Mouse (Mus musculus): ENCODE measurements around the gene Aurka.
A peak's percentile ranks its signal among the peaks of the same experiment; 100 is the strongest.

Gene Aurka

GRCm38 (mm10) chr2:172381341-172381740, 11.0 kb upstream of the Aurka start:
- no peak for DNase-seq (ENCODE audit: low read depth, low spot score)

DNA sequence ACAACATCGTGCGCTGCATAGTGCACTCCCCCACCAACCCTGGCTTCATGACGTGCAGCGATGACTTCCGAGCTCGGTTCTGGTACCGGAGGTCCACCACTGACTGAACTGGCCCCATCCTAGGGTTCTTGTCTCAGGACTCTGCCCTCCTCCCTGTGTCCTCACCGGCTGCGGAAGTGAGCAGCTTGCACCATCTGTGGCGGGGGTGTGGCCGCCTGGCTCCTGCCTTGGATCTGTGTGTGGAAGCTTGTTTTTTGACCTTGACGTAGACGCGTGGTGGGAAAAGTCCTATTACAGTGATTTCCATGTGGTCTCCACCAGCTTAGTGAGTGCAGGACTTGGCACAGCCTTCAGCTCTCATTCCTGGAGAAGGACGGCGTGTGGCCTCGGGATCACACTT, 10.2 kb upstream of the Aurka start:
- DNase-seq (ENCODE audit: low read depth, low spot score) = no peak

DNA sequence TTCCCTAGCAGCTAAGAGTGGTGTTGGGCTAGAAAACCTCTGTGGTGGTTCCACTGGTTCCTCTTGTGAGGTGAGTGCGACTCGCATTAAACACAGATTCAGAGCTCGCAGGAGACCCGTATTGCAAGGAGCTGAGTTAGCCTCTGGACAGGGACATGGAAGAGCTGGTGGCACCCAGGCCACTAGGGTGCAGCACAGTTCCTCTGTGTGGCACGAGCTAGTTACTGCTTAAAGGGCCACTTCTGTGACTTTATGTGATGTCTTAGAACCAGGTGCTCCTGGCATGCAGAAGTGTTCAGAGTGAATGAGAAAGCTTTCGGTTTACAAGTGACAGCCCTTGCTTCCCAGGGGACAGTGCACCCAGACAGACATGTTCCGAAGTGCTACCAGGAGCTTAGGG, 8.0 kb upstream of the Aurka start:
- no peak for DNase-seq (ENCODE audit: low read depth, low spot score)

- no peak for DNase-seq (ENCODE audit: low read depth, low spot score)
These were observed 6.7 kb upstream of the Aurka start for GRCm38 (mm10) chr2:172376999-172377515.

DNA sequence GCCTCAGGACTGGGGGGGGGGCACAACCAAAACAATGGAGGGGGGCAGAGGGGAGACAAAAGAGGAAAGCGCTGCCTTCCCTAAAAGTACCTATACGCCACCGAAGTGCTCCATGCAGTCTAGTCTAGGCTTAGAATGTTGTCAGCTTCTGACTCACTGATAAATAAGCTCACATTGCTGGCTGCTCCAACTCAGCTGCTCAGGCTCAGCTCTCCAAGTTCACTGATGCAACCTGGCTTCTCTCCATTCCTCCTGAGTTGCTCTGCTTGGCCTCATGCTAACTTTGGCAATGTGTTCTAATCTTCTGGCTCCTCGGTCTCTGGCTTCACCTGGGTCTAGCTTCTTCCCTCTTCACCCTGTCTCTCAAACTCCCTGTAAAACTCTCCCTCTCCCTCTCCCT, 6.2 kb upstream of the Aurka start:
- DNase-seq (ENCODE audit: low read depth, low spot score) = peak; percentile 69

- no peak for DNase-seq (ENCODE audit: low read depth, low spot score)
These were observed 923 bp upstream of the Aurka start for GRCm38 (mm10) chr2:172371258-172371657.

- DNase-seq (ENCODE audit: low read depth, low spot score) = peak; percentile 66
These were observed 7.2 kb downstream of the Aurka start for GRCm38 (mm10) chr2:172363176-172363575.

DNA sequence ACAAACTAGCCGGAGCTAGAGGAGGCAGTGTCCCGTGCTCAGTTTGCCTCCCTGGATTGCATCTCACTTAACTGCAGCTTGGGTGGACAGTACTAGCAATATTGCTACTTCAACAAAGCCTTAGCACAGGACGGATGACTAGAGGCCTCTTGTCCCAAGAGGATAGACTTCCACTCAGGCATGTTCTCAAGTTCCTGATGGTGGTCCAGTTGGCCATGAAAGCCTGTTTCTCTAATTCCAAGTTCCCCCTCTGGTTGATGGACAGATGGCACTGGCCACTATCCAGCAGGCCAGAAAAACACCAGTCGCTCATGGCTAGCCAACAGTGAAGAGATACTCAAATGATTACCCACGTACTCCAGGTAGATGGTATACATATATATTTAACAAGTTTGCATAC, 14.5 kb downstream of the Aurka start:
- DNase-seq (ENCODE audit: low read depth, low spot score) = no peak

DNA sequence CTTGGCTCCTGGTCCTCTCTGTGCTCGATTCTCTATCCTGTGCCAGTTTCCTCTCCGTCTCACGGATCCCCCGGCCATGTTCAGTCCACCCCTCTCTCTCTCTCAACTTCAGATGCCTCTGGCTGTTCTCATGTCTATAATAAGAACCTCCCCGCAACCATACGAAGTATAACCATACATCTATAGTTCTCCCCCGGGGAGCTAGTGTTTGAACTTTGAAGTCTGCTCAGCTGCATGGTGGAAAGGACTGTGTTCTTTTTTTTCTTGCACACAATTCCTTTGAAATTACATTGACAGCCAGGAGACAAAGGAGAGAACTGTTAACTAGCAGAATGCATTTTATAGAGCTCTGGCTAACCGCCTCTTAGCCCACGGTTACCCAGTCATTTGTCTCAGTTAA, 15.6 kb downstream of the Aurka start:
- no peak for DNase-seq (ENCODE audit: low read depth, low spot score)

- DNase-seq (ENCODE audit: low read depth, low spot score) = no peak
These were observed 17.1 kb downstream of the Aurka start for GRCm38 (mm10) chr2:172353218-172353617.

- no peak for DNase-seq (ENCODE audit: low read depth, low spot score)
These were observed 19.6 kb downstream of the Aurka start for GRCm38 (mm10) chr2:172350773-172351172.

DNA sequence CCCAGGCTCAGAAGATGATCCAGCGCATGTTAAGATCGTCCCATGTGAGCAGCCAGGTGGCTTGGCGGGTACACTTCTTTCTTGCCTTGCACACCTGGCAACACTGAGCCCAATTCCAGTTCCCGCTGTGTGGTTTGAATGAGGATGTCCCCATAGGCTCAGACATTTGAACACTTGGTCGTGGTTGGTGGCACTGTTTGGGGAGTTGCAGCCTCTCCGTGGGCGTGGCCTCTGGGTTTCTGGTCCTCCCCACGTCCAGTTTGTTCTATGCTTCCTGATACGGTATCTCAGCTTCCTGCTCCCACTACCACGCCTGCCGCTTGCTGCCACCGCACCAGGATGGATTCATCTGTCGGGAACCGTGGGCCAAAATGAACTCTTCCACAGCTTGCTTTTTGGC, 20.6 kb downstream of the Aurka start:
- no peak for DNase-seq (ENCODE audit: low read depth, low spot score)

DNA sequence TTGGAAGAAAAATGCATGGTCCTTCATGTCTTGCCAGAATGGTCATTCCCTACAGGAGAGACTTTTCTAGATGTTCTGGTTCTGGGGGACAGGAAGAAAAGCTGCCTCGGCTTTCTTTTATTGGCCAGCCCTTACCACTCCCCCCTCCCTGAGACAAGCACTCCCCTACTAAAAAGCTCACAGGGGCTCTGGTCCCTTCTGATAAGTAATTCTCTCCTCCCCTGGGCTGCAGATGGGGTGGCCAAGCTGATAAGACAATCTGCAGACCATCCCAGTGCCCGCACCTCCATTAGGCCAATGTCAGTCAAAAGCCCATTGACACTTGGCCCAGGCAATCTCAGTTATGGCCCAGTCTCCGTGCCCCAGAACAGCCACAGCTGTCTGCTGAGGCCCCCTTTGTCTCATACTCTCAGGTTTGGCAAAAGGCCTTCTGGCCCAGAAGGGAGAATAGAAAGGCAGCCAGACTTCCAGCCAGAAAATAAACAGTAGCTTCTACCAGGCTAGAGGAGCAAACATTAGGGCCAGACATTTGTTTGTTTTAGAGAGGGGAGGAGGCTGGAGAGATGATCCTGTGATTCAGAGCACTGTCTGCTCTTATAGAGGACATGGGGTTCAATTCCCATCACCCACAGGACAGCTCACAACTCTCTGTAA, 21.9 kb downstream of the Aurka start:
- no peak for DNase-seq (ENCODE audit: low read depth, low spot score)

- no peak for DNase-seq (ENCODE audit: low read depth, low spot score)
These were observed 23.3 kb downstream of the Aurka start for GRCm38 (mm10) chr2:172346933-172347611.

DNA sequence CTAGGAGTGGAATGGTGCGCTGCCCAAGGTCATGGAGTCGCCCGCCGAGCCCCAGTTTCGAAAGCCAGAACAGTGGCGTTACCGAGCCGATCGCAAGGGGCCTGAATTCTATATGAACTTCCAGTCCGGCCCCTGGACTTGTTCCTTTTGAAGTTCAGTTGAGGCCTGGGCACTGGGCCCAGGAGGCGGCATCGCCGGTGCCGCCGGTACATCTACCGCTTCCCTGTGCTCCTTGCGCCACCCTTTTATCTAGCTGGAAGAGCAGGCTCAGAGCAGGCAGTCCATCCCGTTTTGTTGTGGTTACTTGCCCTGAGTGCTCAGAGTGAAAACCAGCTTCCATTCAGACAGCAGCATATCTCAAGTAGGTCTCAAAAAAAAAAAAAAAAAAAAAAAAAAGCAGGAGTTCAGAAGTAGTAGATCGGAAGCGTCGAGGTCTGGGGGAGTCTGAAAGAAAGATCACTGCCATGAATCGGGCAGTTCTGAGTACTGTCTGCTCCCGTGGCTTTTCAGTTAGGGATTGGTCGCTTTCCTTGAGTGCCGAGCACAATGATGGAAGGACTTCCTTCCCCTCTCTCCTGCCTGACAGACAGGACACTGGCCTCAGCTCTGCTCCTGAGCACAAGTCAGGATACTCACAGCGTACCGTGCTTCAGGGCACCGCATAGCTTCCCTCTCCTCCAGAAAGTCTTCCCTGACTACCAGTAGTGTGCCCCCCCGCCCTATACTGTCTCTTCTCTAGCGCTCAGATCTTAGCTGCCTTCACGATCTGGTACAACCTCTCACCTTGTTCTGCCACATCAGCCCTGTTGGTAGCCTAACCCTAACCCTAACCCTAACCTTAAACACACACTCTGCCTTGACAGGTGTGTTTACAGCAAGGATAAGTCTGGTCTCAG, 24.1 kb downstream of the Aurka start:
- DNase-seq (ENCODE audit: low read depth, low spot score) = peak; percentile 36

GRCm38 (mm10) chr2:172345258-172345738, 25.0 kb downstream of the Aurka start, which contains the start of gene Fam210b:
TSS of gene Fam210b (plus strand) at chr2:172345565.
- peak; percentile 97 for DNase-seq (ENCODE audit: low read depth, low spot score)

DNA sequence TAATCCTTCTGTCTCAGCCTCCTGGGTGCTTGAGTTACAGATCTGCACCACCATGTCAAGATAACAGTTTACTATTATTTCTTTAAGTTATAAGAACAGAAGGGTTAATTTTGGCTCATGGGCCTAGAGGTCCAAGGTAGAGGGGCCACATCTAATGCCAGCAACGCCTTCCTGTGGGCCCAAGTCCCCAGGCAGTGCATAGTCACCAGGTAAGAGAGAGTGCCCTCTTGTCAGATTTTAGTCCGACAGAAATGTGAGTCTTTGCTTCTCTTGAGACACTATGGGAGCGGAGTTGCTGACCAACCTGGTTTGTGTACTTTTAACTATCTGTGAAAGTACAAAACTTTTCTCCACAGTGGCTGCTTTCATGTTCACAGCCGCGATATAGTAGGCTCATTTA, 25.7 kb downstream of the Aurka start:
- DNase-seq (ENCODE audit: low read depth, low spot score) = no peak

- no peak for DNase-seq (ENCODE audit: low read depth, low spot score)
These were observed 26.6 kb downstream of the Aurka start for GRCm38 (mm10) chr2:172343751-172344150.

- DNase-seq (ENCODE audit: low read depth, low spot score) = no peak
These were observed 28.7 kb downstream of the Aurka start for GRCm38 (mm10) chr2:172341606-172342005.

- no peak for DNase-seq (ENCODE audit: low read depth, low spot score)
These were observed 29.4 kb downstream of the Aurka start for GRCm38 (mm10) chr2:172340936-172341335.

- no peak for DNase-seq (ENCODE audit: low read depth, low spot score)
These were observed 32.0 kb downstream of the Aurka start for GRCm38 (mm10) chr2:172338206-172338942.
